Mouse (Mus musculus): ENCODE data around the gene Thsd1. TPM values are rescaled to one million over a fixed set of nuclear protein-coding genes. Genes with fewer than 3 reads are reported as not detected.

The Thsd1 gene
- total RNA-seq (2023), result 0.34 TPM

GRCm38 (mm10) chr8:22227061-22227877 lies at the start of gene Thsd1:
Gene Thsd1 (plus strand): TSS chr8:22227313.

GRCm38 (mm10) chr8:22185431-22186397 lies 41.4 kb upstream of the Thsd1 start, which contains the start of gene Ckap2:
Gene Ckap2 (minus strand): TSS chr8:22185819.

GRCm38 (mm10) chr8:22192660-22193431 lies 34.3 kb upstream of the Thsd1 start, which contains the start of gene Vps36:
Gene Vps36 (plus strand): TSS chr8:22192809.

GRCm38 (mm10) chr8:22282999-22283491 lies 55.9 kb downstream of the Thsd1 start, which contains the start of gene Tpte:
Gene Tpte (plus strand): TSS chr8:22283441.

Other genes starting within 250 kb of the Thsd1 start
- 0.15 TPM for gene Atp7b, start 167.0 kb upstream of the Thsd1 start, total RNA-seq (2023)
- gene Alg11, start 166.6 kb upstream of the Thsd1 start, total RNA-seq (2023), result 24.6 TPM
- gene Nek5, start 102.3 kb upstream of the Thsd1 start, total RNA-seq (2023), result not detected
- 6.5 TPM for gene Nek3, start 60.9 kb upstream of the Thsd1 start, total RNA-seq (2023)
- 1.6 TPM for gene Ckap2, start 41.5 kb upstream of the Thsd1 start, total RNA-seq (2023)
- 28.0 TPM for gene Vps36, start 34.5 kb upstream of the Thsd1 start, total RNA-seq (2023)
- not detected for gene Tpte, start 56.1 kb downstream of the Thsd1 start, total RNA-seq (2023)
- gene Slc25a15, start 171.3 kb downstream of the Thsd1 start, total RNA-seq (2023), result 5.4 TPM
- 15.8 TPM for gene Mrps31, start 184.0 kb downstream of the Thsd1 start, total RNA-seq (2023)